8 mouse cellular contexts compared by ENCODE assay signal in the genomic region with DNA sequence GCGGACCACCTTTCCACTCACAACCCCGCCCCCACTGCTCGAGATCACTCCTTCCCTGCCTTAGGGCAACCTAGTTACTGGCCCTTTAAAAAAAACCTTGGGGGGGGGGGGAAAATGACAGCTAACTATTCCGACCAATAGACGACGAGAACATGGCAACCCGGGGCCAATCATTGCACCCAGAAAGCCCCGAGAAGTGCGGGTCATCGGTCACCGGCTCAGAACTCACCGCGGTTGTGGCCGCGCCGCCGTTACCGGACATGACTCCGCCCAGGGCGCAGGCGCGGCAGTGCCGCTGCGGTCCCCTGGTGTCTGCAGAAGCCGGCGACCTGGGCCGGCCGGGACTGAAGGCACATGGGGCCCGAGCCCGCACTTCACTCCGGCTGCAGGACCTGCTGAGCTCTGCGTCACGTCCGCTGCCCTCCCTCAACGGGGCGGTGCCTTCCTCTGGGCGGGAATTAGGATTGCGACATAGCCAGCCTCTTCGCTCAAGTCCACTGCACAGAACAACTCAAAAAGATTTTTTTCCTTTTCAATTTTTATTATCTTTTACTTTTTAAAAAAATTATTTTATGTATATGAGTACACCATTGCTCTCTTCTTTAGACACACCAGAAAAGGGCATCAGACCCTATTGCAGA. TPM values are rescaled to one million over a fixed set of nuclear protein-coding genes. Genes with fewer than 3 reads are reported as not detected.
DNase-seq lines count a peak whose midpoint lies in the region; ATAC-seq and TF ChIP-seq lines count a peak whose summit lies in the region.

TSS of gene Hmbs (minus strand) at position 448 of the 641 bp plus-strand sequence.

- peak; percentile 96 for ATAC-seq in embryonic facial prominence, embryonic 14.5 days (ENCODE audit: low read depth)
- peak; percentile 96 for ATAC-seq in limb, embryonic 14.5 days (ENCODE audit: low FRiP score, low read depth)
- ATAC-seq in midbrain, postnatal 0 days (ENCODE audit: low FRiP score) = peak; percentile 95

- H3K9me3 ChIP-seq in embryonic facial prominence, embryonic 14.5 days (ENCODE audit: control insufficient read depth, low read length) = no peaks in the 10 kb centered on the region
- no peaks in the 10 kb centered on the region for H3K9me3 ChIP-seq in limb, embryonic 14.5 days (ENCODE audit: control insufficient read depth, low read length)
- H3K9me3 ChIP-seq in midbrain, postnatal 0 days (ENCODE audit: low read length) = no peaks in the 10 kb centered on the region

- H3K4me2 ChIP-seq in embryonic facial prominence, embryonic 14.5 days (ENCODE audit: low read depth, low read length) = peak within 1 kb of the TSS; percentile 56
- peak within 1 kb of the TSS; percentile 66 for H3K4me2 ChIP-seq in limb, embryonic 14.5 days (replicated peaks; ENCODE audit: low read depth, low read length, severe bottlenecking)
- peak within 1 kb of the TSS; percentile 65 for H3K4me2 ChIP-seq in midbrain, postnatal 0 days (ENCODE audit: low read depth, low read length, poor library complexity, severe bottlenecking)

- peak within 1 kb of the TSS; percentile 94 for H3K27ac ChIP-seq in embryonic facial prominence, embryonic 14.5 days (replicated peaks; ENCODE audit: low read depth, low read length)
- H3K27ac ChIP-seq in heart, adult 2 months = peak within 1 kb of the TSS; percentile 100
- H3K27ac ChIP-seq in limb, embryonic 14.5 days (replicated peaks; ENCODE audit: low read depth, low read length) = peak within 1 kb of the TSS; percentile 92
- H3K27ac ChIP-seq in midbrain, postnatal 0 days (ENCODE audit: low read depth, low read length) = peak within 1 kb of the TSS; percentile 97

- peak; percentile 69 for TF ChIP-seq POLR2A in heart, adult 2 months (IDR thresholded peaks at IDR 0.05; ENCODE audit: insufficient read depth, low read depth, low read length)
- peak; percentile 52; the same call in 1 of the 2 replicates for TF ChIP-seq POLR2A in limb, embryonic 14.5 days (IDR thresholded peaks at IDR 0.05; ENCODE audit: borderline replicate concordance, extremely low read depth, insufficient read depth, insufficient read length)

- H3K27me3 ChIP-seq in embryonic facial prominence, embryonic 14.5 days (replicated peaks; ENCODE audit: control insufficient read depth, insufficient read depth, low read length) = no peaks in the 10 kb centered on the region
- no peaks in the 10 kb centered on the region for H3K27me3 ChIP-seq in heart, adult 2 months (ENCODE audit: control insufficient read depth, insufficient read depth, low read length)
- no peaks in the 10 kb centered on the region for H3K27me3 ChIP-seq in limb, embryonic 14.5 days (ENCODE audit: control insufficient read depth, insufficient read depth, low read length)
- no peaks in the 10 kb centered on the region for H3K27me3 ChIP-seq in midbrain, postnatal 0 days (ENCODE audit: insufficient read depth, low read length)

- intact Hi-C loops in heart, adult 2 months (cut with DNase I) = loop anchor here (5.0 kb wide), 2 partner anchors 37 to 97 kb away; partner anchors contain the start of gene Hinfp

- DNase-seq in 3134 (ENCODE audit: extremely low read depth, insufficient read length, low spot score) = peak; percentile 97
- peak; percentile 71 to 86 for DNase-seq in adrenal gland, postnatal 4 days (ENCODE audit: low spot score in 2 of 2)
- peak; percentile 96 for DNase-seq in embryonic facial prominence, embryonic 14.5 days (ENCODE audit: low spot score)
- peak; percentile 96 to 97 for DNase-seq in heart, adult 2 months
- peak; percentile 94 for DNase-seq in kidney, adult 9 months
- peak; percentile 94 for DNase-seq in limb, embryonic 14.5 days (ENCODE audit: low spot score)
- DNase-seq in midbrain, postnatal 0 days (ENCODE audit: low spot score) = peak; percentile 95
- DNase-seq in spleen, postnatal 14 days (ENCODE audit: low spot score in 2 of 2) = peak; percentile 79 to 85

- under 1% methylated on average over 36 of the region's 39 CpGs for WGBS in embryonic facial prominence, embryonic 14.5 days
- under 1% methylated on average over 39 of the region's 39 CpGs for WGBS in heart, adult 2 months
- 0% methylated on average over 26 of the region's 39 CpGs for WGBS in limb, embryonic 14.5 days
- 0% methylated on average over 39 of the region's 39 CpGs for WGBS in midbrain, postnatal 0 days

- 0 out of 2 replicates have a peak, but pooled peaks have one; percentile 61 for TF ChIP-seq EP300 in heart, adult 2 months (IDR thresholded peaks at IDR 0.05; ENCODE audit: insufficient read depth, low read depth, low read length)

- peak within 1 kb of the TSS; percentile 87 for H3K9ac ChIP-seq in embryonic facial prominence, embryonic 14.5 days (ENCODE audit: low read depth, low read length)
- peak within 1 kb of the TSS; percentile 85 for H3K9ac ChIP-seq in heart, adult 2 months (ENCODE audit: low read depth, low read length)
- H3K9ac ChIP-seq in limb, embryonic 14.5 days (ENCODE audit: low read depth, low read length, severe bottlenecking) = peak within 1 kb of the TSS; percentile 83
- H3K9ac ChIP-seq in midbrain, postnatal 0 days (replicated peaks; ENCODE audit: low read length, poor library complexity, severe bottlenecking) = peak within 1 kb of the TSS; percentile 87

- H3K4me1 ChIP-seq in embryonic facial prominence, embryonic 14.5 days (ENCODE audit: control insufficient read depth, insufficient read depth, low read length) = peaks cover 7% of the 10 kb centered on the region
- H3K4me1 ChIP-seq in heart, adult 2 months (ENCODE audit: control insufficient read depth, insufficient read depth, low read length) = peaks cover 3% of the 10 kb centered on the region
- H3K4me1 ChIP-seq in limb, embryonic 14.5 days (ENCODE audit: control insufficient read depth, insufficient read depth, low read length) = peaks cover 4% of the 10 kb centered on the region
- 0 out of 2 replicates have a peak, but pooled peaks cover 9% of the 10 kb centered on the region for H3K4me1 ChIP-seq in midbrain, postnatal 0 days (ENCODE audit: insufficient read depth, low read length)

- peak within 1 kb of the TSS; percentile 78 for H3K4me3 ChIP-seq in embryonic facial prominence, embryonic 14.5 days (ENCODE audit: low read depth, low read length)
- peak within 1 kb of the TSS; percentile 97 for H3K4me3 ChIP-seq in heart, adult 2 months
- H3K4me3 ChIP-seq in limb, embryonic 14.5 days (replicated peaks; ENCODE audit: low read length) = peak within 1 kb of the TSS; percentile 83
- peak within 1 kb of the TSS; percentile 73 for H3K4me3 ChIP-seq in midbrain, postnatal 0 days (ENCODE audit: low read depth, low read length)

- no peaks in the 10 kb centered on the region for H3K79me2 ChIP-seq in heart, adult 2 months (replicated peaks; ENCODE audit: control insufficient read depth, insufficient read depth, low read length)

- no peak for TF ChIP-seq CTCF in heart, adult 2 months (IDR thresholded peaks at IDR 0.05)
- TF ChIP-seq CTCF in midbrain, postnatal 0 days (IDR thresholded peaks at IDR 0.05) = no peak

- H3K36me3 ChIP-seq in embryonic facial prominence, embryonic 14.5 days (ENCODE audit: control insufficient read depth, insufficient read depth, low read length) = peaks cover 48% of the 10 kb centered on the region
- H3K36me3 ChIP-seq in heart, adult 2 months (ENCODE audit: control insufficient read depth, insufficient read depth, low read length) = no peaks in the 10 kb centered on the region
- H3K36me3 ChIP-seq in limb, embryonic 14.5 days (ENCODE audit: control insufficient read depth, insufficient read depth, low read length) = peaks cover 42% of the 10 kb centered on the region
- H3K36me3 ChIP-seq in midbrain, postnatal 0 days (ENCODE audit: insufficient read depth, low read length) = peaks cover 24% of the 10 kb centered on the region

RNA-seq across cellular contexts. Expression of gene Hmbs, which starts in this region (rescaled TPM):
- 100 to 1,000 TPM; 118 to 136 TPM for total RNA-seq in adrenal gland, postnatal 4 days (2021)
- polyA plus RNA-seq in embryonic facial prominence, embryonic 14.5 days (2014; fragmentation: Nextera tagmentation; extraction: Ambion mirVana) = 98.5 and 99.9 TPM in 2 replicates
- total RNA-seq in heart, adult 2 months (2021) = 10 to 100 TPM; 39.8 to 49.3 TPM
- 37.8 and 51.3 TPM in 2 replicates for polyA plus RNA-seq in heart, adult 2 months (2012; rRNA removed)
- polyA plus RNA-seq in limb, embryonic 14.5 days (2012; rRNA removed) = 60.1 and 61.3 TPM in 2 replicates
- polyA plus RNA-seq in limb, embryonic 14.5 days (2014; fragmentation: Nextera tagmentation; extraction: Ambion mirVana) = 97.1 and 102 TPM in 2 replicates
- 30.1 and 31.7 TPM in 2 replicates for total RNA-seq in midbrain, postnatal 0 days (2014; rRNA removed)
- 55.5 and 56.9 TPM in 2 replicates for polyA plus RNA-seq in midbrain, postnatal 0 days (2015; fragmentation: Nextera tagmentation; extraction: Ambion mirVana)

Comparison
In these comparisons a context has a peak if more than half of its experiments do, and no peak if none do; other contexts are left out.
1. Peak in every context shown above with its lines: DNase-seq, ATAC-seq, H3K4me3 ChIP-seq and H3K27ac ChIP-seq.